Mouse (Mus musculus): ENCODE measurements around the gene Alg12. TPM values are rescaled to one million over a fixed set of nuclear protein-coding genes. Genes with fewer than 3 reads are reported as not detected.

Alg12 gene
- polyA plus RNA-seq, 1 experiment from 2014 or later, result 3.6 TPM

DNA sequence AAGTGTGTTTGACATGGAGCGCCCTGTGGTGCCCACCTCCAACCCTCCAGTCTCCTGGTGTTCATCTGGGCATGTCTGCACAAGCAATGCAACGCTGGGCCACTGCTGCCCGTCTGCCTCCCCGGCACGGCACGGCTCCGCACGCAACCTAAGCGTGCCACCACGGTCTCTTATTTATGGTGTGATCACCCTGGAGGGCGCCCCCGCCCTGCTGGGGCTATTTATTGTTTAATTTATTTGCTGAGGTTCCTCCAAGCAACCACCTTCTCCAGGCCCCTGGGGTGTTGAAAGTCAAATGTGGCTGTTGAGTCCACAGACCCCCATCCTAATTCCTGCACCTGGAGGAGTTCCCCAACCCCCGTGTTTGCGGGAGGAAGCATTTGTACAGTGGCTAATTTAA, 45.9 kb upstream of the Alg12 start:
- H3K4me2 ChIP-seq (ENCODE audit: low read depth, low read length), result peak overlapping the region; percentile 87
- ATAC-seq (no peak), DNase-seq (no peak)
- TF ChIP-seq EP300 (IDR thresholded peaks at IDR 0.05; ENCODE audit: low read depth) (no peak), CTCF (IDR thresholded peaks at IDR 0.05; ENCODE audit: low read depth) (no peak)
- H3K27ac ChIP-seq (ENCODE audit: low read depth), result peak overlapping the region; percentile 97
- H3K9ac ChIP-seq (replicated peaks), result peak overlapping the region; percentile 93
- H3K9me3 ChIP-seq (ENCODE audit: low read length), result no peaks in the 10 kb centered on the region
- peaks cover 19% of the 10 kb centered on the region for H3K36me3 ChIP-seq (replicated peaks; ENCODE audit: insufficient read depth, low read length)
- 80% methylated on average over 14 of the region's 14 CpGs for WGBS (ENCODE audit: insufficient replicate concordance)
- peak overlapping the region; percentile 78 for H3K4me3 ChIP-seq (ENCODE audit: low read depth, low read length)
- peaks cover 52% of the 10 kb centered on the region for H3K4me1 ChIP-seq (ENCODE audit: insufficient read depth)
- no peaks in the 10 kb centered on the region for H3K27me3 ChIP-seq (ENCODE audit: insufficient read depth, low read length)

DNA sequence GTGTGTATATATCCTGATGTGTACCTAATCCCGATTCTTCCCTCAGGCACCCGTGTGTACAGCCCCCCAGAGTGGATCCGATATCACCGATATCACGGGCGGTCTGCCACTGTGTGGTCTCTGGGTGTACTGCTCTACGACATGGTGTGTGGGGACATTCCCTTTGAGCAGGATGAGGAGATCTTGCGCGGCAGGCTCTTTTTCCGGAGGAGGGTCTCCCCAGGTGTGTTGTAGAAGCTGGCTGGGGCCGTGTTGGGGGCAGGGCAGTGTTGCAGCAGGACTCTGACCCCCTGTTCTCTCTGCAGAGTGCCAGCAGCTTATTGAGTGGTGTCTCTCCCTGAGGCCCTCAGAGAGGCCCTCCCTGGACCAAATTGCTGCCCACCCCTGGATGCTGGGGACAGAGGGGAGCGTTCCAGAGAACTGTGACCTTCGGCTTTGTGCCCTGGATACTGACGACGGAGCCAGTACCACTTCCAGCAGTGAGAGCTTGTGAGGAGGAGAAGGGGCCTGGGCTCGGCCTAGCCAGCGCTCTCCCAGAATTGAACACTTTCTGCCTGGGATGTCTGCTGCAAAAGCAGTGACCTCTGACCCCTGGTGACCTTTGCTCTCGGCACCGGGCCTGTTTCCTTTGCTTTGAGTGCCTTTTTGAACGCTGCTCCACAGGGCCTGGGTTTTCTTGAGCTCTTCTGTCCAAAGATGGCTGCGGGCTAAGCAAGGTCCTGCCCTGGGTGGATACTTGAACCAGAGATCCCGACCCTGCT, 45.3 kb upstream of the Alg12 start:
- peak overlapping the region; percentile 97 for H3K27ac ChIP-seq (ENCODE audit: low read depth)
- H3K27me3 ChIP-seq (ENCODE audit: insufficient read depth, low read length), result no peaks in the 10 kb centered on the region
- no peaks in the 10 kb centered on the region for H3K9me3 ChIP-seq (ENCODE audit: low read length)
- ATAC-seq (no peak), DNase-seq (peak; percentile 64)
- WGBS (ENCODE audit: insufficient replicate concordance), result 62% methylated on average over 22 of the region's 22 CpGs
- peak overlapping the region; percentile 87 for H3K4me2 ChIP-seq (ENCODE audit: low read depth, low read length)
- peak overlapping the region; percentile 78 for H3K4me3 ChIP-seq (ENCODE audit: low read depth, low read length)
- peaks cover 51% of the 10 kb centered on the region for H3K4me1 ChIP-seq (ENCODE audit: insufficient read depth)
- peaks cover 19% of the 10 kb centered on the region for H3K36me3 ChIP-seq (replicated peaks; ENCODE audit: insufficient read depth, low read length)
- H3K9ac ChIP-seq (replicated peaks), result peak overlapping the region; percentile 93
- 0 out of 2 replicates have a peak, but pooled peaks have one; percentile 4 for TF ChIP-seq CTCF (IDR thresholded peaks at IDR 0.05; ENCODE audit: low read depth)
- 0 out of 2 replicates have a peak, but pooled peaks have one; percentile 25 for TF ChIP-seq EP300 (IDR thresholded peaks at IDR 0.05; ENCODE audit: low read depth)

GRCm38 (mm10) chr15:88863695-88864231, 44.6 kb upstream of the Alg12 start:
- peaks cover 19% of the 10 kb centered on the region for H3K36me3 ChIP-seq (replicated peaks; ENCODE audit: insufficient read depth, low read length)
- WGBS (ENCODE audit: insufficient replicate concordance), result 8% methylated on average over 23 of the region's 39 CpGs
- ATAC-seq, result peak; percentile 39
- peak; percentile 56; the same call in 1 of the 2 replicates for TF ChIP-seq EP300 (IDR thresholded peaks at IDR 0.05; ENCODE audit: low read depth)
- TF ChIP-seq CTCF (IDR thresholded peaks at IDR 0.05; ENCODE audit: low read depth), result no peak
- H3K4me1 ChIP-seq (ENCODE audit: insufficient read depth), result peaks cover 51% of the 10 kb centered on the region
- H3K4me3 ChIP-seq (ENCODE audit: low read depth, low read length), result peak overlapping the region; percentile 78
- H3K27ac ChIP-seq (ENCODE audit: low read depth), result peak overlapping the region; percentile 97
- no peaks in the 10 kb centered on the region for H3K27me3 ChIP-seq (ENCODE audit: insufficient read depth, low read length)
- H3K4me2 ChIP-seq (ENCODE audit: low read depth, low read length), result peak overlapping the region; percentile 87
- H3K9ac ChIP-seq (replicated peaks), result peak overlapping the region; percentile 93
- H3K9me3 ChIP-seq (ENCODE audit: low read length), result no peaks in the 10 kb centered on the region
- DNase-seq, result peak; percentile 83

- Histone ChIP-seq H3K4me3 (ENCODE audit: low read depth, low read length) (peak overlapping the region; percentile 78), H3K27me3 (ENCODE audit: insufficient read depth, low read length) (no peaks in the 10 kb centered on the region), H3K9ac (replicated peaks) (peak overlapping the region; percentile 93), H3K4me1 (ENCODE audit: insufficient read depth) (peaks cover 51% of the 10 kb centered on the region), H3K9me3 (ENCODE audit: low read length) (no peaks in the 10 kb centered on the region), H3K4me2 (ENCODE audit: low read depth, low read length) (peak overlapping the region; percentile 87), H3K36me3 (replicated peaks; ENCODE audit: insufficient read depth, low read length) (peaks cover 19% of the 10 kb centered on the region), H3K27ac (ENCODE audit: low read depth) (peak overlapping the region; percentile 97)
- DNase-seq (peak; percentile 61), ATAC-seq (no peak)
- WGBS (ENCODE audit: insufficient replicate concordance), result under 1% methylated on average over 77 of the region's 98 CpGs
- TF ChIP-seq EP300 (IDR thresholded peaks at IDR 0.05; ENCODE audit: low read depth) (no peak), CTCF (IDR thresholded peaks at IDR 0.05; ENCODE audit: low read depth) (no peak)
These were observed 44.0 kb upstream of the Alg12 start for GRCm38 (mm10) chr15:88862881-88863694.

DNA sequence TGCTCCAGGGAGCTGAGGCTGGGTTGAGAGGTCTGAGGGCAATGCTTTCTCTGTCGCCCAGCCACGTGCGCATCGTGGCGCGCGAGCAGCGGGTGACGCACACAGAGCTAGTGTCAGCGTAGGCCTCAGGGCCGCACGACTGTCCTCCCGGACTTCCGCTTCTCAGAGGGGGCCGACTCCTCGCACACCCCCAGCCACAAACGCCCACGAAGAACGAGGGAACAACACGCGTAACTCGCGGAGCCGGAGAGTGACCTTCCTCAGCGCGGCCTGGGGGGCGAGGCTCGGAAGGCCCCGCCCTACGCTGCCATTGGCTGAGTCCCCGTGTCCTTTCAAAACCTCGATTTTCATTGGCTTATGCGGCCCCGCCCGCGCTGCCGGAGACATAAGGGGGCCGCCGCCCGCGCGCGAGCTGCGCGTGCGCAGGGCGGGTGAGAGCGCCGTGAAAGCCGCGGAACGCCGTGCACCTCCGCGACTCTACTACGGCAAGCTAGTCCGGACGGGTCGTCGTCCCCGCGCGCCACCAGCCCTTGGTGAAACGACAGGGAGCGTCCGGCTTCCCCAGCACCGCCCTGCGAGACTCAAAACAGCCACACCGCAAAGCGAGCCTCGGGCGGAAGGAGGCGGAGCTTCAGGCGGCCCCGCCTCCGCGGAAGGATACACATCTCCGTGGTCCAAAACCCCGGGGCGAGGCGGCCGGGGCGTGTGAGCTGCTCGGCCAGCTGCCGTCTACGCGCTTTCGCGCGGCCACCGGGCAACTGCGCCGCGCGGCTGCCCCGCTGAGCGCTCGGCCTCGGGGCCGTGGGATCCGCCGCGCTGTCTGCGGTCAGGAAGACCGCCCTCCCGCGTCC, 42.9 kb upstream of the Alg12 start, which contains the start of gene Pim3:
Gene Pim3, plus strand, starts transcription at position 415 of the 851 bp plus-strand sequence.
- under 1% methylated on average over 84 of the region's 107 CpGs for WGBS (ENCODE audit: insufficient replicate concordance)

More for the DNA sequence above, 42.9 kb upstream of the Alg12 start, which contains the start of gene Pim3:
- peak within 1 kb of the TSS; percentile 93 for H3K9ac ChIP-seq (replicated peaks)
- TF ChIP-seq CTCF (IDR thresholded peaks at IDR 0.05; ENCODE audit: low read depth) (no peak), EP300 (IDR thresholded peaks at IDR 0.05; ENCODE audit: low read depth) (peak; percentile 75)
- no peaks in the 10 kb centered on the region for H3K9me3 ChIP-seq (ENCODE audit: low read length)
- peak within 1 kb of the TSS; percentile 78 for H3K4me3 ChIP-seq (ENCODE audit: low read depth, low read length)
- peaks cover 19% of the 10 kb centered on the region for H3K36me3 ChIP-seq (replicated peaks; ENCODE audit: insufficient read depth, low read length)
- DNase-seq, result peak; percentile 94
- peak within 1 kb of the TSS; percentile 87 for H3K4me2 ChIP-seq (ENCODE audit: low read depth, low read length)
- H3K27ac ChIP-seq (ENCODE audit: low read depth), result peak within 1 kb of the TSS; percentile 97
- H3K27me3 ChIP-seq (ENCODE audit: insufficient read depth, low read length), result no peaks in the 10 kb centered on the region
- peak; percentile 82 for ATAC-seq
- H3K4me1 ChIP-seq (ENCODE audit: insufficient read depth), result peaks cover 53% of the 10 kb centered on the region
